Mouse (Mus musculus): Measurements from ENCODE around the gene Slc37a1.
A peak's percentile ranks its signal among the peaks of the same experiment; 100 is the strongest.

Slc37a1 gene

GRCm38 (mm10) chr17:31286492-31286891 is at the start of gene Slc37a1:
TSS of gene Slc37a1 (plus strand) at chr17:31286792.
- no peak for DNase-seq

DNA sequence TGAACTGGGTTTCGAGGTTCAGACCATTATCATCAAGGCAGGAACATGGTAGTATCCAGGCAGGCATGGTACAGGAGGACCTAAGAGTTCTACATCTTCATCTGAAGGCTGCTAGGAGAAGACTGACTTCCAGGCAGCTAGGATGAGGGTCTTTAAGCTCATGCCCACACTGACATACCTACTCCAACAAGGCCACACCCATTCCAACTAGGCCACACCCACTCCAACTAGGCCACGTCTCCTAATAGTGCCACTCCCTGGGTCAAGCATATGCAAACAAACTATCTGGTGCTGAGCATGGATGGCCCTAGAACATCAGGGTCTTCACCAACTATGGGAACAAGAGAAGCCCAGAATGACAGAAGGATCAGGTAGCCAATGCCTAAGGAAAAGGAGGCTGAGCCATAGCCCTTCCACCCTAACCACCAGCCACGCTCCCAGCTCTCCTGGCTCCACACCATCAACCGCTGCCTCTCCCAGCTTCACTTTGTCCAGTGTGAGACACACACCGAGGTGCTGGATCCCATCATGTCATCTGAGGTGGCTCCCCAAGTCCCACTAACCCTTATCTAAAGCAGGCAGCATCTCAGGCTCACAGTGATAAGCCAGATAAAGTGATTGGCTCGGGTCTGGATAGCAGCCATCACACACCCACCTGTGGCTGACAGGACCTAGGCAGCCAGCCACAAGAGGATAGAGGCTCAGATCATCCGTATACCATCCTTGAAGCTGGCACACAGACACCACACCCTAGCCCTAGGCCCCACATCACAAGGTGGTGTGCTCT is 48.2 kb upstream of the Slc37a1 start:
- DNase-seq, result no peak

GRCm38 (mm10) chr17:31241156-31241555 is 45.4 kb upstream of the Slc37a1 start:
- no peak for DNase-seq

DNA sequence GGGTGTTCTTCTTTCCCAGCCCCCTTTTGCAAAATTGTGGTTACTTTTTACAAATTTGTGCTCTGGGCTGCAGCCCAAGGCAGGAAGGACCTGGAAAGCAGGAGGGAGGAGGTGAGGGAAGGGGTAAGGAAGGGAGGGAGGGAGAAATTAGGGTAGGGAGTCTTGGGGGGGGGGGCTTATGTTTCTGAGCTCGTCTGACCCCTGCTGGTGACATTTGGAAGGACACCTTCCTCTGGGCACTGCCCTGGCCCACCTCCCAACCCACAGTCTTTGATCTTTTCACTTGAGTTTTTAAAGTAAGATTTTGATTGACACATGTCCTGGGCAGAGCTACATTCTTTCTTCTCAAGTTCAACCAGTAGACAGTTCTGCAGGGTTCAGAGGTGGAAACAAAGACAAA is 43.8 kb upstream of the Slc37a1 start:
- no peak for DNase-seq

- DNase-seq, result no peak
Observed at GRCm38 (mm10) chr17:31245321-31245720, 41.3 kb upstream of the Slc37a1 start.

- DNase-seq, result no peak
Observed at GRCm38 (mm10) chr17:31247144-31247543, 39.4 kb upstream of the Slc37a1 start.

DNA sequence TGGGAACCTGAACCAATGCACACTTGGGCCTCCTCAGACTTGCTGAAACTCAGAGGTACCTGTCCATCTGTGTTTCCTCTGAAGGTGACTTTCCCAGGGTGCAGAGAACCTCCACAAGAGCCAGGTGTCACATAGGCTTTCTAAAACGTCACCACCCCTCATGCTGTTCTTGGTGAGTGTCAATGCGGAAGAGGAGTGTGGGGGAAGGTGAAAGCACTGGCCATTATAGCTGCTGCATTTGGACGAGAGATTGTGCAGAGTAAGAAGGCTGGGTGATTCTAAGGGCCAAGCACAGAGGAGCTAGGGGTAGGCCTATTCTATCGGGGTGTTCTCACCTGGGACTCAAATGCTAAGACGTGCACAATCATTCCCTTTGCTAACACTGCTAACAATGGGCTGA is 32.6 kb upstream of the Slc37a1 start:
- no peak for DNase-seq

GRCm38 (mm10) chr17:31254463-31254931 is 32.1 kb upstream of the Slc37a1 start:
- peak; percentile 89 for DNase-seq

GRCm38 (mm10) chr17:31257149-31257548 is 29.4 kb upstream of the Slc37a1 start:
- DNase-seq, result no peak

DNA sequence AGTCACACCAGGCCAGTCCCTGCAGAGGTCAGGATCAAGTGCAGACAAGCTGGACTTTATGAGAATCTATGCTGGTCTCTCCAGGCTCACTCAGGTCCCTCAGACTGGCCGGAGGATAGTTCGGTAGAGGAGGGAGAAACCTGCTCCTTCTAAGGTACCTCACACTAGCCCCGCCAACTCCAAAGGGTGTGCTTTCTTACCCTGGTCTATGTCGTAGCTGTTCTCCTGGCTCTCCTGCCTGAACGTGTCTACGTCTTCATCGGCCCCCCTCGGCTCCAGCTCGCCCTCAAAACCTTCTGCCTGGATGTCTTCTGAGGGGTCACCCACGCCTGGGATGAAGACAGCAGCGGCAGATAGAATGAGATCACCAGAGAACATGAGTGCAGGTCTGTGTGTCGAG is 28.7 kb upstream of the Slc37a1 start:
- DNase-seq, result no peak

DNA sequence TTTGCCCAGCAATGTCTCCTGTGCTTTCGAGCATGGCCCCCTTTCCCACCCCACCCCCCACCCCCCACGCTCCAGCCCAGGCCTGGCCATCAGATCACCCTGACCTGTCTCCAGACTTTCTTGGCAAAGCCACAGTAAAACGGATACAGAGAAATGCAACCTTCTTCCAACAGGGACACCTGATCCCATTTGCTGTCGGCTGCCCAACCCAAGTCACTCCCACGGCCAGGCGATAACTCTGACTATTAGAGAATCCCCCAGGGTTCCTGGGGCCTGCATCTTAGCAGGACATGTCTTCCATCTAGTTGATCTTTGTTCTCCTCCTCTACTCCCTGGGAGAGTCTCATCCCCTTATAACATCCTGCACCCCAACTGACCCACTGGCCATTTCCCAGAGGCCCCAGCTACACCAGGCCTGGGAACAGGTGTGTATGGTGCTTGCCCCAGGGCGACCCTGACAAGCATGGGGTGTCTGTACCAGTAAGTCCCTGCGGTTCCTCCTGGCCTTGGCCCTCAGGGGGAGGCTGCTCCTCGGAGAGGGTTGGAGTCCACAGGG is 28.2 kb upstream of the Slc37a1 start:
- DNase-seq, result no peak

DNA sequence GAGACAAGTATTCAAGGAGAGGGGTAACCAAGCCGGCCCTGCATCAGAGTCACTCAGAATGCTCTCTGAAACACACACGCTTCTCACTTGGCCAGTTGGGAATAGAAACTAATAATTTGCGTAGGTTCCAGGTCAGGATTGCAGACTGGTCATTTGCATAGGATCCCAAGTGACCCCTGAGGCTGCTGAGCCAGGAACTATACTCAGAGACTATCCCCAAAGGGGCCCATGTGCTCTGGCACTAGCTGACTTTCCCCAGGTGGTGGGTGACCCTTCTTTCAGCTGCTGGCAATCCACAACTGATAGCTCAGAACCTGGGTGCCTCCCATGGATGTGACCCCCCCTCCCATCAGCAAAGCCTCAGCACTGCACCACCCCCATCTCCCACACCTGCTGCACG is 27.4 kb upstream of the Slc37a1 start:
- DNase-seq, result no peak

GRCm38 (mm10) chr17:31259825-31260224 is 26.8 kb upstream of the Slc37a1 start:
- no peak for DNase-seq

- DNase-seq, result peak; percentile 89
Observed at GRCm38 (mm10) chr17:31260430-31260829, 26.2 kb upstream of the Slc37a1 start.

- DNase-seq, result no peak
Observed at GRCm38 (mm10) chr17:31261352-31261751, 25.2 kb upstream of the Slc37a1 start.

GRCm38 (mm10) chr17:31262715-31263114 is 23.9 kb upstream of the Slc37a1 start:
- DNase-seq, result no peak

DNA sequence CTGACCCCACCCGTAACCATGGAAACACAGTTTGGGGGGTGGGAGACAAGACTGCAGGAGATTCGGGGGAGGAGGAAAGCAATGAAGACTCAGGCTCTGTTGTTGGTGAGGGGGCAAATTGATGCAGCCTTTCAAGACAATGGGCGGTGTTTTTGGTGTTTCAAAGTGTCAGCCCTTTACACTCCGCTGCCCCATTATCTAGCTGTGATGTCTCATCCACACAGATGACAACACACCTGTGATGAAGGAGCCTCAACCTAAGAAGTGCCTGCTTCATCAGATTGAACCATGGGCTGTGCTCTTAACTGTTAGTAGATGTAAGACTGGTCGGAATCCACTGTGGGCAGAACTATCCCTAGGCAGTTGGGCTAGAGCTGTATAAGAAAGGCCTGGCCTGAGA is 22.8 kb upstream of the Slc37a1 start:
- no peak for DNase-seq

GRCm38 (mm10) chr17:31264372-31264771 is 22.2 kb upstream of the Slc37a1 start:
- no peak for DNase-seq

DNA sequence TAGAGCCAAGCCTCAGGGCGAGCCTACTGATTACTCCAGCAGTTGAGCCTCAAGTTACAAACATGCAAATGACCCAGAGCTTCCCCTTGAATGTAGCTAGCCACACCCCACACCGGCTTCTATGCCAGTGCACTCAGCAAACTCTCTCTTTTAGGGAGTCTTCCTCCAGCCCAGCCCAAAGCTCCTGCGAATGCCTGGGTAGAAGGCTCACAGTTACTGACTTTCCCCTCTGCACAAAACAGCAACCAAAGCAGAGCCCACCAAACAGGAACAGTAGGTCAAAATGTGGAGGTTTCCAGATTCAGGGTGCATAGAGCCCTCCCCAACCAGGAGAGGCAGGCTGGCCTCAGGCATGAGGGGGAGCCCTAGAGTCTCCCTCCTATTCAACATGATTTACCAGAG is 21.4 kb upstream of the Slc37a1 start:
- no peak for DNase-seq

GRCm38 (mm10) chr17:31265831-31266230 is 20.8 kb upstream of the Slc37a1 start:
- no peak for DNase-seq

DNA sequence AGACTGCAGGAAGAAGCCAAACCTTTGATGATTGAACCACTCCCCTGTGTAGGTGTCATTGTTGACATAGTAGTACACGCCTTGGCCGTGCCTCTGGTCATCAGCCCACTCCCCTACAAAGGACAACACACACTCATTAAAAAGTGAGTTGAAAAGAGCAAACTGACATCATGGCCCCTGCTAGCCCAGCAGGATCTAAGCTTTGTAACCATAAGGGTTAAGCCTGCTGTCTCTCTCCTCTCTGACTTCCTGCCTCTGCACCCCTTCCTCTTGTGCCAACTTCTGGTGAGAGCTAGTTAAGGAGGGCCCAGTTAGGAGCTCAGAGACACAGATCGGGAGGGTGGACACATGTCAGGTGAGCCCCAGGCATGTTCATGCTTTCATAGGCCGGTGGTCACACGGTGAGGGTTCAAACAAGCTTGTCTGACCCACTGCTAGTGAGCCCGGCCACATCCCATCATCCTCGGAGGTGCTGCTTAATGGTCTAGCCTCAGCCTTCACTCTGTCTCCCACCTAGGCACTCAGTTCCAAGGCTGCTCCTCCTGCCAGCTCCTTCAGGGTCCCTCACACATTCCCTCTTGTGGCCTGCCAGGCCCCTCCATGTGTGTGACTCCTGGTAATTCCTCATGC is 20.2 kb upstream of the Slc37a1 start:
- no peak for DNase-seq

DNA sequence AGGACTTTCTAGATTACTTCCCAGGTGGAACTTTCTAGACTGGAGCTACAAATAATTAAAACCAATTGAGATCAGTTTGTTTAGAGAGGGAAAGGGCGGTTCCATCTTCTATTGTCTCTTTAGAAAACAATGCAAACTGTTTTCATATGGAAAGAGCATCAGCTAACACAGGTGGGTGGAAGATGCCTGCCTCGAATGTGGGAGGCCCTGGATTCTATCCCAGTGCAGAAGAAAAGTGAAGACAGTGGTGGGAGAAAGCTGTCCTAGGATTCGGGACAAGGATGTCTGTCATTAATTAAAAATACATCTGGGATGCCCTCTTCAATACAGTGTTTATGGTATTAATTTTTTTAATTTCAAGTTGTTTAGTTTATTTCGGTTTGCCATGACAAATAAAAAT is 19.5 kb upstream of the Slc37a1 start:
- no peak for DNase-seq

DNA sequence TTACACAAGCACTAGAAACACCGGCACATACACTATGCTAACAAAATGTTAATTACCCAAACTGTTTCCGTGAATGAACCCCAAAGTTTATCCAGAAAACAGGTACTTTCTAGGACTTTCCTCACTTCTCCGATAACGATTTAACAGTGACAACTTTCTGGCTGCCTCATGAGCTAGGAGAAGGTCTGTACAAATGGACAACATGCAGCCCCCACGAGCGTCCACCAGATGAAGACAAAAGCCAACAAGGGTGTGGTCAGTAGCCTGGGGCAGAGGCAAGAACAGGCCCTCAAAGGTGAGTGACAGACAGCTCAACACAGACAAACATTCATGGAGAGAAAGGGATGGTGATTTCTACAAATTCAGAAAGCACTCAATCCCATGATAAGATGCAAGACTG is 19.0 kb upstream of the Slc37a1 start:
- no peak for DNase-seq

DNA sequence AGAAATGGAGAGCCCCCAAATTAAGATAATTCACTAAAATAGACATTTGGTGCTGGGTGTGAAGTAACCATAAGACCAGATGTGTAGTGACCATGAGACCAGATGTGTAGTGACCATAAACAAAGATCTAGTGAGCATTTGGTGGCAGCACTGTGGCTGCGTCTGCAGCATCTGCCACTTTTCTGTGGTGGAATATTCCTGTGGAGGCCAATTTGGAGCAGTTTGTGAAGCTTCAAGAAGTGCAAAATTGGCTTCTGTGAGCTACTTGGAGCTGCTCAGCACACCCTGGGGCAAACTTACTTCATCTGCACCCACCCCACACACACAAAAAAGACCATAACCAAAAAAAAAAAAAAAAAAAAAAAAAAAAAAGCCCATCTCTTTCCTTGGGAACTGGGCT is 18.6 kb upstream of the Slc37a1 start:
- no peak for DNase-seq

Measured in kidney, postnatal 14 days (tissue).